Mouse (Mus musculus) liver, embryonic 14.5 days (tissue): ENCODE measurements around the gene Pou2af1.

Experiments
- CTCF ChIP-seq: IDR thresholded peaks from 2 replicates; pipeline ENCODE4 v1.5.1; 2016; ENCODE audit warnings: antibody characterized with exemption, low read depth, control low read depth
- EP300 ChIP-seq: IDR thresholded peaks from 2 replicates; pipeline ENCODE4 v1.6.1; 2016; ENCODE audit warnings: antibody characterized with exemption, low read depth

DNA sequence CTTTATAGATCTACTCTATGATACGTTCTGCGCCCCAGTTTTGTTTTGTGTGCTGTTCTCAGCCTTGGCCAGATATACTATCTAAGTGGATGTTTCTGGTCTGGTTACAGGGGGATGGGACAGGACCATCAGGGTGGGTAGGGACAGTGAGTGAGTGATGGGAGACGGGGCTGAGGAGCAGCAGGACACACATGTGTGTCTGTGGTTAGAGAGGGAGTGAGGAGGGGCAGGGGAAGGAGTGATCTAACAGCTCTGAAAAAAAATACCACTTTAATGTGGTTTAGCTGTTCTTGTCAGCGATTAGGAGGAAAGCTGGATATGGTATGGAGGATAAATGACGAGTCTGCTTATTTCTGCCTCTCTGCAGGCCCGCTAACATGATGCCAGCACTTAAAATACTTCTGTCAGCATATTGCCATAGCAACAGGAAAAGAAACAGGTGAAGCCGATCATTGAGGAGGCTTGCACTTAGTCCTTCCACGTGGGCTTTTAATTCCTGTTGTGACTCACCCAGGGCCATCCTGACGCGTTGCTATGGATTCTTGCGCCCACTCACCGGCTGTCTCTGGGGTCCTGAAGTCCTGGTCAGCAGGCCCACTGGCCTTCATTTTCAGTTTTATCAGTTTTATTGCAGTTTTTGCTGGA lies 25.4 kb downstream of the Pou2af1 start:
- no peak for TF ChIP-seq CTCF
- no peak for TF ChIP-seq EP300
